Mouse (Mus musculus): ENCODE data around the gene Phlpp1.

The Phlpp1 gene

GRCm38 (mm10) chr1:106199109-106199508, 27.6 kb downstream of the Phlpp1 start:
- DNase-seq, result no peak

GRCm38 (mm10) chr1:106199686-106200085, 28.1 kb downstream of the Phlpp1 start:
- peak; percentile 82 for DNase-seq

- no peak for DNase-seq
Observed at GRCm38 (mm10) chr1:106201025-106201424, 29.5 kb downstream of the Phlpp1 start.

- no peak for DNase-seq
Observed at GRCm38 (mm10) chr1:106201929-106202328, 30.4 kb downstream of the Phlpp1 start.

GRCm38 (mm10) chr1:106203942-106204341, 32.4 kb downstream of the Phlpp1 start:
- no peak for DNase-seq

GRCm38 (mm10) chr1:106204350-106204749, 32.8 kb downstream of the Phlpp1 start:
- peak; percentile 33 for DNase-seq

- DNase-seq, result no peak
Observed at GRCm38 (mm10) chr1:106208581-106208980, 37.0 kb downstream of the Phlpp1 start.

- DNase-seq, result no peak
Observed at GRCm38 (mm10) chr1:106210461-106210860, 38.9 kb downstream of the Phlpp1 start.

GRCm38 (mm10) chr1:106211146-106211545, 39.6 kb downstream of the Phlpp1 start:
- no peak for DNase-seq

GRCm38 (mm10) chr1:106220431-106220830, 48.9 kb downstream of the Phlpp1 start:
- DNase-seq, result no peak

- no peak for DNase-seq
Observed at GRCm38 (mm10) chr1:106221371-106221770, 49.8 kb downstream of the Phlpp1 start.

- DNase-seq, result no peak
Observed at GRCm38 (mm10) chr1:106221964-106222363, 50.4 kb downstream of the Phlpp1 start.

- no peak for DNase-seq
Observed at GRCm38 (mm10) chr1:106226613-106227012, 55.1 kb downstream of the Phlpp1 start.

GRCm38 (mm10) chr1:106230313-106230712, 58.8 kb downstream of the Phlpp1 start:
- peak; percentile 25 for DNase-seq

- DNase-seq, result no peak
Observed at GRCm38 (mm10) chr1:106231345-106231744, 59.8 kb downstream of the Phlpp1 start.

GRCm38 (mm10) chr1:106231805-106232459, 60.4 kb downstream of the Phlpp1 start:
- DNase-seq, result peak; percentile 35

- peak; percentile 23 for DNase-seq
Observed at GRCm38 (mm10) chr1:106232460-106232850, 60.9 kb downstream of the Phlpp1 start.

GRCm38 (mm10) chr1:106236986-106237385, 65.4 kb downstream of the Phlpp1 start:
- no peak for DNase-seq

GRCm38 (mm10) chr1:106240116-106240685, 68.6 kb downstream of the Phlpp1 start:
- DNase-seq, result no peak

- DNase-seq, result no peak
Observed at GRCm38 (mm10) chr1:106241059-106241458, 69.5 kb downstream of the Phlpp1 start.

- peak; percentile 45 for DNase-seq
Observed at GRCm38 (mm10) chr1:106242129-106242528, 70.6 kb downstream of the Phlpp1 start.

- DNase-seq, result no peak
Observed at GRCm38 (mm10) chr1:106243371-106243770, 71.8 kb downstream of the Phlpp1 start.

- peak; percentile 20 for DNase-seq
Observed at GRCm38 (mm10) chr1:106244245-106244644, 72.7 kb downstream of the Phlpp1 start.

- no peak for DNase-seq
Observed at GRCm38 (mm10) chr1:106254047-106254446, 82.5 kb downstream of the Phlpp1 start.

- DNase-seq, result no peak
Observed at GRCm38 (mm10) chr1:106257176-106257575, 85.6 kb downstream of the Phlpp1 start.

All from kidney, postnatal 10 days (tissue).